Mouse (Mus musculus): ENCODE measurements at regions not wholly inside any gene's neighbourhood (a gene's known extent, or its start where the extent isn't known, plus 50 kb on each side); places are given as distances from the start of the nearest gene placed in this dataset.
A peak's percentile ranks its signal among the peaks of the same experiment; 100 is the strongest.

- peak; percentile 33 to 71 for DNase-seq
Observed at GRCm38 (mm10) chr10:67729271-67729670, 180.5 kb upstream of the Ado start.

GRCm38 (mm10) chr10:67727580-67727979, 178.8 kb upstream of the Ado start:
- DNase-seq = no peak

GRCm38 (mm10) chr10:67726796-67727195, 178.0 kb upstream of the Ado start:
- no peak for DNase-seq

- DNase-seq = no peak
Observed at GRCm38 (mm10) chr10:67726351-67726750, 177.6 kb upstream of the Ado start.

GRCm38 (mm10) chr10:67721787-67722186, 173.0 kb upstream of the Ado start:
- DNase-seq = peak; percentile 22 to 43

GRCm38 (mm10) chr10:67717506-67717905, 168.8 kb upstream of the Ado start:
- no peak for DNase-seq

GRCm38 (mm10) chr10:67715046-67715445, 166.3 kb upstream of the Ado start:
- no peak for DNase-seq

- peak in 1 of 2 experiments; percentile 39 for DNase-seq
Observed at GRCm38 (mm10) chr10:67713098-67713497, 164.3 kb upstream of the Ado start.

- DNase-seq = peak; percentile 29 to 31
Observed at GRCm38 (mm10) chr10:67712665-67713064, 163.9 kb upstream of the Ado start.

GRCm38 (mm10) chr10:67711961-67712360, 163.2 kb upstream of the Ado start:
- no peak for DNase-seq

GRCm38 (mm10) chr10:67706436-67706835, 157.7 kb upstream of the Ado start:
- DNase-seq = no peak

- DNase-seq = peak; percentile 32 to 45
Observed at GRCm38 (mm10) chr10:67702783-67703455, 154.2 kb upstream of the Ado start.

GRCm38 (mm10) chr10:67697401-67698195, 148.8 kb upstream of the Ado start:
- no peak for DNase-seq

- DNase-seq = peak in 1 of 2 experiments; percentile 15
Observed at GRCm38 (mm10) chr10:67695891-67696853, 147.4 kb upstream of the Ado start.

- DNase-seq = no peak
Observed at GRCm38 (mm10) chr10:67694751-67695150, 146.0 kb upstream of the Ado start.

- no peak for DNase-seq
Observed at GRCm38 (mm10) chr10:67693586-67693985, 144.8 kb upstream of the Ado start.

GRCm38 (mm10) chr10:67689944-67690670, 141.4 kb upstream of the Ado start:
- DNase-seq = no peak

- DNase-seq = no peak
Observed at GRCm38 (mm10) chr10:67679382-67679781, 130.6 kb upstream of the Ado start.

GRCm38 (mm10) chr10:67673450-67673849, 124.7 kb upstream of the Ado start:
- DNase-seq = no peak

GRCm38 (mm10) chr10:67672281-67672680, 123.5 kb upstream of the Ado start:
- DNase-seq = no peak

- no peak for DNase-seq
Observed at GRCm38 (mm10) chr10:67669066-67669465, 120.3 kb upstream of the Ado start.

GRCm38 (mm10) chr10:67663028-67663427, 114.3 kb upstream of the Ado start:
- no peak for DNase-seq
